Mouse (Mus musculus) mammary gland, adult 2 months (tissue): ENCODE data around the gene Gm28038. TPM values are rescaled to one million over a fixed set of nuclear protein-coding genes. Genes with fewer than 3 reads are reported as not detected.

Experiments used
- polyA plus RNA-seq: library from polyadenylated mRNA; depleted of rRNA; stranded (reverse); fragments of >200 nt; gene quantifications from 2 replicates; pipeline ENCODE4 v1.2.3, GENCODE M21; 2012; ENCODE audit warnings: low replicate concordance; rRNA removed

Gene Gm28038
- polyA plus RNA-seq: not detected in 2 replicates

DNA sequence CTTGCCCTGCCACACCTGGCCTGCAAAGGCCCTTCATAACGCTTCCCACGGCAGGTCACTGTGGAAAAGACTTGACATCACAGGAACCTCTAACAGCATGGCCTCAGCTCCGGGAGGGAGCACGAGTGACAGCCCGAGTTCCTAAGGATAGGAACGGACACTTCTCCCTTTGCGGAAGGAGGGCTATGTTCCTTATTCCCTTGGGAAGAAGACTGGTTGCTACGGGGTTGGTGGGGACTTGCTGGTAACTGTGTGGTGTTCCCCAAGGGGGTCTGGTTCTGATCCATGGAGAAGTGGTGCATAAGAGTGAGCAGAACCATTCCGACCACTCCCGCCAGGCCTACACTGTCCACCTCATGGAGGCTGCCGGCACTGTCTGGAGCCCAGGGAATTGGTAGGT, at the start of gene Gm28038:
Gene Gm28038 (plus strand): TSS at position 301 of the 400 bp plus-strand sequence.

DNA sequence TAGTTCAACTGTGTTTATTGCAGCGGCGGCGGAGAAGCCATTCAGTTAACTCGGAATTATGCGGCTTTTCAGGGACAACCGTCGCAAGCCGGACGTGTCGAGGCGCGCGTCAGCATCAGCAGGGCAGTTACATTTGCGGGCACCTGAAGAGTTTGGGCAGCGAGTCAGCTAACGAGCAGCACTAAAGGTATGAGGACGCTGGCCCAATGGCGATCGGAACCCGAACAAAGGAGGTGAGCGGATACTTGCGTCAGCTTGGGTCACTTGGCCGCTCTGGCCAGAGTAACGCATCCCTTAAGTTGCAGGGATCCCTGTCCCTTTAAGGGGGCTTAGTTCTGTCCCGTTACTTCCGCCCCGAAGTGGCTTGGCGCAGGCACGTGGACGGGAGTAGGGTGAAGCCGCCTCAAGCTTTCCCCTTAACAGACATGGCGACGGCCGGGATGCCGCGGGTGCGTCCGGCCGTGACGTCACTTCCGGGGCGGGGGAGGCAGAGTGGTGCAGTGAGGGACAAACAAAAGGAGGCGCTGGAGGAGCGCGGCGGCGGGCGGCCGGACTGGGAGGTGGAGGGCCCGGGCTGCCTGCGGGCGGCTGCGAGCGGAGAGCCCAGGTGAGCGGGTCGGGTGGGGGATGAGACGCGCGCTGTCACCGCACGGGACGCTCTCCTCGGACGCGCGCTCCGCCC, 43.5 kb upstream of the Gm28038 start, which contains the start of gene Lrrc8a:
Gene Lrrc8a (plus strand): TSS at position 517 of the 682 bp plus-strand sequence.

DNA sequence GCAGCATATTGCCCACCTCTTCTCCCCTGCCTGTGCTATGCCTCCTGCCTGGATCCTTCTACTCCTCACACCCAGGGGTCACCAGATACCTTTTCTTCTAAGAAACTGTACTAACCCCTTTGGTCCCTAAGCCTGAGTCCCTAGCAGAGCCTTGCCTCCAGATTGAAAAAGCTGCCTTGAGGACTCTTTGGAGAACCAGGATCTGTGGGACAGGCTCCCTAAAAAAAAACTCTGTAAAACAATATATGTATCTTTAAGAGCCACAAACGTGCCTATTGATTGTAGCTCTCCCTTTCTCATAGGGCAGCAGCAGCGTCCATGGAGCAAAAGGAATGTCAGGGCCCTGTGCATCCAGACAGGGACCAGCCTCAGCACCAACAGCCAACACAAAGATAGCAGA, 40.6 kb upstream of the Gm28038 start, which contains the start of gene Gm28035:
Gene Gm28035 (plus strand): TSS at position 301 of the 400 bp plus-strand sequence.

DNA sequence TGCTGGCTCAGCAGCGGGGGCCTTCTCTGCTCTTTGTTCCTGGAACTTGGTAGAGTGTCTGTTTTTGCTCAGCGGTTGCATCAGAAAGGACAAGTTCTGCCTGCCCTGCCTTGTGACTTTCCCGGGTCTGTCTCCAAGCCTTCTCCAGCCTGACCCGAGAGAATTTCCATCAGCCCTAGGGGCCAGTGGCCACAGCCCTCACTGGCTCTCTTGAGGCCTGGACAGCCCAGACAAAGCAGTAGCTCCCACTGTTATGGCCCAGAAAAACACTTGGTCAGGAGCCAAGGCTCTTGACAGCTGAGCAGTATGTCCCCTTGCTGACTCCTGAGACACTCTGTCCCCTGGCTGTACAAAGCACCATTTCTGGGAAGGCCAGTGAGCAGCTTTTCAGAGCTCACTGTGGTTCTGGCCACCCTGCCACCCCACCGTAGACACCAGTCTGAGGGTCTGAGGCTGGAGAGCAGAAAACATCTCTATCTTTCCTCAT, 15.0 kb upstream of the Gm28038 start, which contains the start of gene Phyhd1:
Gene Phyhd1 (plus strand): TSS at position 437 of the 487 bp plus-strand sequence.

DNA sequence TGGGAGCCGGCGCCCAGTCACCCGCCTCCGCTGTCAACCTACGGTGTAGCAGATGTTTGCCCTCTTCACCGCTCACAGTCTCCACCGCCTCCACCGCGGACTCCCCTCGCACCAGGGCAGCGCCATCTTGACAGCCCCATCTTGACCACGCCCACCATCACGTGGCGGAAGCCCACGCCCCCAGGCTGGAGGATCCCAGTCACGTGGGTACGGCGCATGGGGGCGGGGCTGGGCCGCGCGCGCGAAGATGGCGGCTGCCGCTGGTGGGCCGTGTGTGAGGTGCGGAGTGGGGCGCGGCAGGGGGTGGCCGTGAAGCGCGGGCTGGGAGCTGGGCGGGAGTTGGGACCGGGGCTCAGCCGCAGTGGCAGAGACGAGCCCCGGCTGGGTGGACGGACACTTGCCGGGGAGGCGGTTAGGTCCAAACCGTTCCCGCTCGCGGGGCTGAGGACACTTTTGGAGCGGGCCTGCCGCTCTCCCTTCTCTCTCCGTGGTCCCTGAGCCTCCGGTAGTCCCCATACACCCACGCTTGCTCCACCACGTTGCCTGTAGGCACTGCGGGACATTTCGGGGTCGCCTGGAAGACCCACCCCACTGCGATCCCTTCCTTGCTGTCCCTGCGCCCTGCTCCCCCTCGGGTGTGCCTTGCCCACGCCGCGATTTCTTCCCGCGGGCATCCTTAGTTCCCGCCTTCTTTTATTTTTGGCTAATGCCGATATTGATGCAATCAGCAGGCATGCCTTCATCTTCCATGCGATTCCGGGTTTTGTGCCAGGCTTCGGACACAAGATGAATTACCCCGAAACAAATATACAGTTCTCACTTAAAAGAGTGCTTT, 5.6 kb downstream of the Gm28038 start, which contains the start of the genes Dolk and Nup188:
Gene Dolk (minus strand): TSS at position 143 of the 835 bp plus-strand sequence.
Gene Nup188 (plus strand): TSS at position 206 of the 835 bp plus-strand sequence.

Other genes with a start within 250 kb of the Gm28038 start
- 21.4 and 26.6 TPM in 2 replicates for gene Wdr34, start 232.2 kb upstream of the Gm28038 start, polyA plus RNA-seq
- 35.8 and 65.2 TPM in 2 replicates for gene Set, start 223.7 kb upstream of the Gm28038 start, polyA plus RNA-seq
- 13.0 and 14.8 TPM in 2 replicates for gene Pkn3, start 203.4 kb upstream of the Gm28038 start, polyA plus RNA-seq
- gene Zdhhc12, start 187.4 kb upstream of the Gm28038 start, polyA plus RNA-seq: 50.4 and 83.3 TPM in 2 replicates
- 84.4 and 90.4 TPM in 2 replicates for gene Zer1, start 156.5 kb upstream of the Gm28038 start, polyA plus RNA-seq
- gene Tbc1d13, start 147.3 kb upstream of the Gm28038 start, polyA plus RNA-seq: 77.1 and 93.1 TPM in 2 replicates
- gene Endog, start 109.5 kb upstream of the Gm28038 start, polyA plus RNA-seq: 66.0 and 114 TPM in 2 replicates
- gene Spout1, start 102.6 kb upstream of the Gm28038 start, polyA plus RNA-seq: 24.1 and 29.7 TPM in 2 replicates
- 34.2 and 45.9 TPM in 2 replicates for gene Kyat1, start 75.2 kb upstream of the Gm28038 start, polyA plus RNA-seq
- gene Lrrc8a, start 43.3 kb upstream of the Gm28038 start, polyA plus RNA-seq: 38.4 and 49.8 TPM in 2 replicates
- 10.3 and 22.0 TPM in 2 replicates for gene Gm28035, start 40.5 kb upstream of the Gm28038 start, polyA plus RNA-seq
- gene Phyhd1, start 14.8 kb upstream of the Gm28038 start, polyA plus RNA-seq: 42.8 and 52.9 TPM in 2 replicates
- 47.9 and 68.2 TPM in 2 replicates for gene Dolk, start 5.3 kb downstream of the Gm28038 start, polyA plus RNA-seq
- 36.3 and 44.6 TPM in 2 replicates for gene Nup188, start 5.4 kb downstream of the Gm28038 start, polyA plus RNA-seq
- 319 and 378 TPM in 2 replicates for gene Sh3glb2, start 78.3 kb downstream of the Gm28038 start, polyA plus RNA-seq
- gene Miga2, start 83.2 kb downstream of the Gm28038 start, polyA plus RNA-seq: 71.3 and 76.0 TPM in 2 replicates
- 78.6 and 80.0 TPM in 2 replicates for gene Dolpp1, start 111.2 kb downstream of the Gm28038 start, polyA plus RNA-seq
- gene Crat, start 134.8 kb downstream of the Gm28038 start, polyA plus RNA-seq: 417 and 816 TPM in 2 replicates
- gene Ptpa, start 135.0 kb downstream of the Gm28038 start, polyA plus RNA-seq: 186 and 240 TPM in 2 replicates
- gene Ier5l, start 193.2 kb downstream of the Gm28038 start, polyA plus RNA-seq: 12.1 and 44.0 TPM in 2 replicates